Mouse (Mus musculus): ENCODE measurements around the gene Nrxn2. TPM values are rescaled to one million over a fixed set of nuclear protein-coding genes. Genes with fewer than 3 reads are reported as not detected.

Gene Nrxn2
- total RNA-seq, 2 experiments from 2014 or later: 1.1 to 1.3 TPM

GRCm38 (mm10) chr19:6571476-6571875, 152.9 kb downstream of the Nrxn2 start:
- DNase-seq (ENCODE audit: low spot score): no peak

- no peak for DNase-seq (ENCODE audit: low spot score)
These were observed 153.5 kb downstream of the Nrxn2 start for GRCm38 (mm10) chr19:6572001-6572400.

Small RNA genes lying within 50 kb of the gene (microRNA-seq; reads per million reads assigned to microRNA genes)
- not detected for gene Gm26460

Other genes with a start within 250 kb of the Nrxn2 start
- gene Majin, start 234.3 kb upstream of the Nrxn2 start, total RNA-seq (2021): not detected
- not detected for gene Gpha2, start 192.4 kb upstream of the Nrxn2 start, total RNA-seq (2021)
- gene Ppp2r5b, start 182.9 kb upstream of the Nrxn2 start, total RNA-seq (2021): 10 to 100 TPM; 34.9 to 38.2 TPM
- 10 to 100 TPM; 16.7 to 20.0 TPM for gene Atg2a, start 177.1 kb upstream of the Nrxn2 start, total RNA-seq (2021)
- gene Ehd1, start 142.0 kb upstream of the Nrxn2 start, total RNA-seq (2021): 10 to 100 TPM; 30.2 to 40.3 TPM
- 1 to 10 TPM; 6.4 to 8.8 TPM for gene Cdc42bpg, start 112.3 kb upstream of the Nrxn2 start, total RNA-seq (2021)
- 1 to 10 TPM; 6.2 to 6.9 TPM for gene Men1, start 83.8 kb upstream of the Nrxn2 start, total RNA-seq (2021)
- gene Map4k2, start 77.6 kb upstream of the Nrxn2 start, total RNA-seq (2021): 1 to 10 TPM; 7.4 to 8.3 TPM
- 10 to 100 TPM; 76.2 to 89.8 TPM for gene Sf1, start 55.0 kb upstream of the Nrxn2 start, total RNA-seq (2021)
- 1,000 to 10,000 TPM; 7,185 to 8,344 TPM for gene Pygm, start 34.3 kb upstream of the Nrxn2 start, total RNA-seq (2021)
- gene Rasgrp2, start 19.4 kb upstream of the Nrxn2 start, total RNA-seq (2021): 10 to 100 TPM in 1 of 2 experiments, 1 to 10 TPM in 1; 8.3 to 18.2 TPM
- under 1 TPM in 1 of 2 experiments, not detected in 1; 0.11 TPM for gene Slc22a12, start 124.3 kb downstream of the Nrxn2 start, total RNA-seq (2021)